Mouse (Mus musculus) E14TG2a.4 (cell line): ENCODE measurements at regions not wholly inside any gene's neighbourhood (a gene's known extent, or its start where the extent isn't known, plus 50 kb on each side); places are given as distances from the start of the nearest gene placed in this dataset.

Experiments used
- CTCF ChIP-seq: conservative IDR thresholded peaks from 2 replicates; pipeline ENCODE4 v1.5.1; 2014; ENCODE audit warnings: low read length
- NANOG ChIP-seq: IDR thresholded peaks from 2 replicates; pipeline ENCODE4 v1.6.1; 2014; ENCODE audit warnings: borderline replicate concordance, low read length, mixed read lengths
- POU5F1 ChIP-seq: IDR thresholded peaks from 2 replicates; pipeline ENCODE4 v1.6.1; 2014; ENCODE audit warnings: low read length, borderline replicate concordance

- TF ChIP-seq NANOG, result no peak
- no peak for TF ChIP-seq CTCF
- no peak for TF ChIP-seq POU5F1
Observed at GRCm38 (mm10) chr13:59969484-59969883, 146.5 kb upstream of the Tut7 start.
